Mouse (Mus musculus): ENCODE measurements around the gene Ifi214. TPM values are rescaled to one million over a fixed set of nuclear protein-coding genes. Genes with fewer than 3 reads are reported as not detected.
"Not testable (repeated sequence)": the region's sequence is repeated elsewhere in the genome, so short reads cannot be mapped to it uniquely, and the experiment has no call there.

Gene Ifi214
- total RNA-seq (2021), result not detected

- DNase-seq (ENCODE audit: low spot score in 2 of 2); intact Hi-C loops (cut with DNase I): not testable (repeated sequence)
Measured at GRCm38 (mm10) chr1:173535791-173536190, at the start of gene Ifi214. TSS of gene Ifi214 (minus strand) at chr1:173535957.

GRCm38 (mm10) chr1:173579921-173580585 is 44.3 kb upstream of the Ifi214 start:
- no peak for DNase-seq (ENCODE audit: low spot score in 2 of 2)
- intact Hi-C loops (cut with DNase I), result no loop called here

GRCm38 (mm10) chr1:173579079-173579478 is 43.3 kb upstream of the Ifi214 start:
- DNase-seq (ENCODE audit: low spot score in 2 of 2), result no peak
- intact Hi-C loops (cut with DNase I), result no loop called here

GRCm38 (mm10) chr1:173550491-173551050 is 14.8 kb upstream of the Ifi214 start:
- intact Hi-C loops (cut with DNase I); DNase-seq (ENCODE audit: low spot score in 2 of 2): not testable (repeated sequence)

GRCm38 (mm10) chr1:173548798-173549197 is 13.0 kb upstream of the Ifi214 start:
- intact Hi-C loops (cut with DNase I); DNase-seq (ENCODE audit: low spot score in 2 of 2): not testable (repeated sequence)

GRCm38 (mm10) chr1:173521452-173521851 is 14.3 kb downstream of the Ifi214 start:
- intact Hi-C loops (cut with DNase I), result no loop called here
- no peak for DNase-seq (ENCODE audit: low spot score in 2 of 2)

- intact Hi-C loops (cut with DNase I); DNase-seq (ENCODE audit: low spot score in 2 of 2): not testable (repeated sequence)
Measured at GRCm38 (mm10) chr1:173510595-173510994, 25.2 kb downstream of the Ifi214 start.

- DNase-seq (ENCODE audit: low spot score in 2 of 2); intact Hi-C loops (cut with DNase I): not testable (repeated sequence)
Measured at GRCm38 (mm10) chr1:173491483-173491882, 44.3 kb downstream of the Ifi214 start.

- intact Hi-C loops (cut with DNase I); DNase-seq (ENCODE audit: low spot score in 2 of 2): not testable (repeated sequence)
Measured at GRCm38 (mm10) chr1:173490812-173491480, 44.8 kb downstream of the Ifi214 start, which contains the start of gene Ifi206. TSS of gene Ifi206 (minus strand) at chr1:173491041.

GRCm38 (mm10) chr1:173481182-173481574 is 54.6 kb downstream of the Ifi214 start:
- intact Hi-C loops (cut with DNase I); DNase-seq (ENCODE audit: low spot score in 2 of 2): not testable (repeated sequence)

- intact Hi-C loops (cut with DNase I); DNase-seq (ENCODE audit: low spot score in 2 of 2): not testable (repeated sequence)
Measured at GRCm38 (mm10) chr1:173480399-173481181, 55.2 kb downstream of the Ifi214 start.

Small RNA genes lying within 50 kb of the gene (microRNA-seq; reads per million reads assigned to microRNA genes)
- gene Gm44481, result 0 reads per million in 2 experiments

Other genes starting within 250 kb of the Ifi214 start
- 100 to 1,000 TPM in 1 of 2 experiments, 10 to 100 TPM in 1; 89.1 to 100 TPM for gene Ackr1, start 202.2 kb downstream of the Ifi214 start, total RNA-seq (2021)
- gene Aim2, start 185.1 kb downstream of the Ifi214 start, total RNA-seq (2021), result 1 to 10 TPM; 1.6 to 2.5 TPM
- gene Cadm3, start 168.3 kb downstream of the Ifi214 start, total RNA-seq (2021), result 100 to 1,000 TPM; 428 to 459 TPM
- gene Ifi206, start 44.9 kb downstream of the Ifi214 start, total RNA-seq (2021), result not detected
- not detected for gene Ifi213, start 63.3 kb upstream of the Ifi214 start, total RNA-seq (2021)
- gene Ifi209, start 95.0 kb upstream of the Ifi214 start, total RNA-seq (2021), result not detected
- not detected for gene Ifi208, start 137.7 kb upstream of the Ifi214 start, total RNA-seq (2021)
- under 1 TPM; 0.09 to 0.18 TPM for gene Ifi207, start 205.8 kb upstream of the Ifi214 start, total RNA-seq (2021)
- under 1 TPM in 1 of 2 experiments, not detected in 1; 0.34 TPM for gene Ifi204, start 231.0 kb upstream of the Ifi214 start, total RNA-seq (2021)